Mouse (Mus musculus): Measurements from ENCODE around the gene Tmem143.
"Not testable (repeated sequence)": the region's sequence is repeated elsewhere in the genome, so short reads cannot be mapped to it uniquely, and the experiment has no call there.

The Tmem143 gene

GRCm38 (mm10) chr7:45896517-45897257, at the start of gene Tmem143, which contains the start of gene Syngr4:
Gene Tmem143 (plus strand): TSS chr7:45896941.
Gene Syngr4 (minus strand): TSS chr7:45896714.
- DNase-seq (ENCODE audit: low read depth, low spot score), result peak; percentile 97

GRCm38 (mm10) chr7:45848447-45849027, 48.2 kb upstream of the Tmem143 start:
- DNase-seq (ENCODE audit: low read depth, low spot score), result no peak

GRCm38 (mm10) chr7:45850661-45851060, 46.1 kb upstream of the Tmem143 start:
- DNase-seq (ENCODE audit: low read depth, low spot score), result no peak

- DNase-seq (ENCODE audit: low read depth, low spot score), result no peak
Measured at GRCm38 (mm10) chr7:45853089-45853488, 43.7 kb upstream of the Tmem143 start.

- no peak for DNase-seq (ENCODE audit: low read depth, low spot score)
Measured at GRCm38 (mm10) chr7:45856950-45857901, 39.5 kb upstream of the Tmem143 start.

- no peak for DNase-seq (ENCODE audit: low read depth, low spot score)
Measured at GRCm38 (mm10) chr7:45859008-45859407, 37.7 kb upstream of the Tmem143 start.

GRCm38 (mm10) chr7:45862804-45863203, 33.9 kb upstream of the Tmem143 start:
- no peak for DNase-seq (ENCODE audit: low read depth, low spot score)

GRCm38 (mm10) chr7:45864435-45864834, 32.3 kb upstream of the Tmem143 start:
- no peak for DNase-seq (ENCODE audit: low read depth, low spot score)

- no peak for DNase-seq (ENCODE audit: low read depth, low spot score)
Measured at GRCm38 (mm10) chr7:45865925-45866910, 30.5 kb upstream of the Tmem143 start.

GRCm38 (mm10) chr7:45867871-45868270, 28.9 kb upstream of the Tmem143 start:
- no peak for DNase-seq (ENCODE audit: low read depth, low spot score)

GRCm38 (mm10) chr7:45869107-45869670, 27.6 kb upstream of the Tmem143 start:
- no peak for DNase-seq (ENCODE audit: low read depth, low spot score)

GRCm38 (mm10) chr7:45869787-45870186, 27.0 kb upstream of the Tmem143 start:
- DNase-seq (ENCODE audit: low read depth, low spot score), result no peak

GRCm38 (mm10) chr7:45870282-45871058, 26.3 kb upstream of the Tmem143 start:
- no peak for DNase-seq (ENCODE audit: low read depth, low spot score)

- peak; percentile 80 for DNase-seq (ENCODE audit: low read depth, low spot score)
Measured at GRCm38 (mm10) chr7:45872624-45873023, 24.1 kb upstream of the Tmem143 start, which contains the start of gene Kdelr1. Gene Kdelr1 (plus strand): TSS chr7:45872772.

GRCm38 (mm10) chr7:45873061-45873947, 23.4 kb upstream of the Tmem143 start:
- peak; percentile 61 for DNase-seq (ENCODE audit: low read depth, low spot score)

GRCm38 (mm10) chr7:45876895-45877294, 19.8 kb upstream of the Tmem143 start:
- DNase-seq (ENCODE audit: low read depth, low spot score), result no peak

- DNase-seq (ENCODE audit: low read depth, low spot score), result not testable (repeated sequence)
Measured at GRCm38 (mm10) chr7:45878278-45878677, 18.5 kb upstream of the Tmem143 start, which contains the start of gene Grin2d. Gene Grin2d (minus strand): TSS chr7:45878378.

- no peak for DNase-seq (ENCODE audit: low read depth, low spot score)
Measured at GRCm38 (mm10) chr7:45880531-45880930, 16.2 kb upstream of the Tmem143 start.

All from c-Kit-negative CD71-positive TER-119-positive erythroid progenitor cells, embryonic 14.5 days (primary cell).